Mouse (Mus musculus): ENCODE data around the gene Pole4.

DNA sequence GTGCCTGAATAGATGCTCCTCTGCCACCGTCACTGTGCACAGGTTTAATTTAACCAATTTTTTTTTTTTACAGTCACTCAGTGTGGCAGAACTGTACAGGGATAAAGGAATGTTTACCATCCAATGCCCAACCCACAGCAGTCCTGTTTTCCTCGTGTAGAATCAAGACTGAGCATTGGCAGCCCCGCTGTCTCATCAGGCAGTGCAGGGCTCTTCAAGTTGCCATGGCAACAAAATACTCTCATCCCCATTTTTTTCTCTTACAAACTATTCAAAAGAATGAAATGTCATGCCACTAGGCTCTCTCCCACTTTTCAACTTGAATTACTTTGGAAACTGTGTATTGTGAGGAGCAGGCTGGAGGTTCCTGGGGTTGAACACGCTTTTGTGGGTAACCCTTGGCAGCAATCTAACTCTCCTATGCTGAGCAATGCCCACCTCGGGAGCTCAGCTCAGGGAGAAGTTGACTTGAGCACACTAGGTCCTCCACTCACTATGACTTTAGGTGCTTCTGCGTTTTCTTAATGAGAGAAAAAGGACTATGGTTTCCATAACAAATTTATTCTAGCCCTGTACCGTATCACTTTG is 95.7 kb downstream of the Pole4 start:
- TF ChIP-seq POLR2AphosphoS2 (IDR thresholded peaks at IDR 0.05; ENCODE audit: low read depth, low read length) (no peak), CTCF (conservative IDR thresholded peaks at IDR 0.05 in 1 of 2, IDR thresholded peaks at IDR 0.05 in 1 of 2; ENCODE audit: low read depth in 2 of 2, low read length in 2 of 2) (no peak), BHLHE40 (IDR thresholded peaks at IDR 0.05; ENCODE audit: low read depth, low read length) (no peak), ZNF384 (IDR thresholded peaks at IDR 0.05; ENCODE audit: low read depth, low read length) (no peak), EP300 (IDR thresholded peaks at IDR 0.05; ENCODE audit: low read length) (no peak), ZMIZ1 (IDR thresholded peaks at IDR 0.05; ENCODE audit: low read depth, low read length) (no peak), POLR2A (IDR thresholded peaks at IDR 0.05; ENCODE audit: low read depth, low read length) (no peak)
